Mouse (Mus musculus) limb, embryonic 13.5 days (tissue): ENCODE results near the gene Kctd19. TPM values are rescaled to one million over a fixed set of nuclear protein-coding genes. Genes with fewer than 3 reads are reported as not detected.

ENCODE experiments used
- ATAC-seq: fragments of 200-750 bp; cut with Nextera tagmentation; 2 replicates; pipeline ENCODE4 v1.8.0; 2017; ENCODE audit warnings: low read depth, moderate number of reproducible peaks, moderate TSS enrichment; ENCODE audit not compliant: low FRiP score
- H3K27ac ChIP-seq: fragments of 300-500 bp; sonication (generic); 2 replicates; pipeline ENCODE4 v1.5.1; 2015; ENCODE audit warnings: inconsistent platforms, mild to moderate bottlenecking, moderate library complexity
- H3K27me3 ChIP-seq: fragments of 300-500 bp; sonication (generic); 2 replicates; pipeline ENCODE4 v1.6.1; 2015; ENCODE audit warnings: mild to moderate bottlenecking, inconsistent platforms
- H3K36me3 ChIP-seq: fragments of 300-500 bp; sonication (generic); 2 replicates; pipeline ENCODE4 v1.6.1; 2015; ENCODE audit warnings: inconsistent platforms, mild to moderate bottlenecking, moderate library complexity
- H3K4me1 ChIP-seq: fragments of 300-500 bp; sonication (generic); 2 replicates; pipeline ENCODE4 v1.6.1; 2015; ENCODE audit warnings: inconsistent platforms
- H3K4me2 ChIP-seq: fragments of 300-500 bp; sonication (generic); replicated peaks from 2 replicates; pipeline ENCODE4 v1.6.1; 2015; ENCODE audit warnings: inconsistent platforms, mild to moderate bottlenecking, moderate library complexity
- H3K4me3 ChIP-seq: fragments of 300-500 bp; sonication (generic); 2 replicates; pipeline ENCODE4 v1.5.1; 2015; ENCODE audit warnings: moderate library complexity, mild to moderate bottlenecking, inconsistent platforms
- H3K9ac ChIP-seq: fragments of 300-500 bp; sonication (generic); 2 replicates; pipeline ENCODE4 v1.6.1; 2015; ENCODE audit warnings: mild to moderate bottlenecking, inconsistent platforms
- H3K9me3 ChIP-seq: fragments of 300-500 bp; sonication (generic); 2 replicates; pipeline ENCODE4 v1.6.1; 2016; ENCODE audit warnings: inconsistent platforms
- WGBS: fragments of 180-500 bp; shearing (Covaris S2); methylation state at CpG from one replicate; pipeline ENCODE4 v1.1.7; 2015; 5-methylcytosine and 5-hydroxymethylcytosine counted together
- polyA plus RNA-seq: library from polyadenylated mRNA; unstranded; fragments of >200 nt; fragmentation: Nextera tagmentation; extraction: Ambion mirVana; gene quantifications from 2 replicates; pipeline ENCODE4 v1.2.1, GENCODE M21; 2015

The Kctd19 gene
- polyA plus RNA-seq, 1 experiment from 2014 or later, result not detected

DNA sequence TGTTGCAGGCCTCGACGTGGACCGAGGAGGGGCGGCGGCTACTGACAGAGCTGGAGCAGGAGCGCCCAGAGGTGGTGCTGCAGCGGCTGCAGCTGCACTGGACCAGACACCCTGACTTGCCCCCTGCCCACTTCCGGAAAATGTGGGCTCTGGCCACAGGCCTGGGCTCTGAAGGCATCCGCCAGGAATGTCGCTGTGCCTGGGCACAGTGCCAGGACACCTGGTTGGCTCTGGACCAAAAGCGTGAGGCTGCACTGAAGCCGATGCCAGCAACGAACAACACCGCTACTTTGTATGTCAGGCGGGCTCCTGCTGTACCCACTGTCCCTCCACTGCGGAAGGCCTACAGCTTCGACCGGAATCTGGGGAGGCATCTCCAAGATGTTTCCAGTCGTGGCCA lies 34.6 kb downstream of the Kctd19 start:
- Histone ChIP-seq H3K4me1 (peaks cover 45% of the 10 kb centered on the region), H3K27ac (peak overlapping the region; percentile 83), H3K9ac (peak overlapping the region; percentile 36; the same call in 1 of the 2 replicates), H3K4me3 (no peak overlapping the region), H3K36me3 (no peaks in the 10 kb centered on the region; the same call in 1 of the 2 replicates), H3K9me3 (peaks cover under 1% of the 10 kb centered on the region), H3K27me3 (no peaks in the 10 kb centered on the region), H3K4me2 (peak overlapping the region; percentile 38)
- ATAC-seq, result peak; percentile 46
- WGBS, result 40% methylated on average over 19 of the region's 19 CpGs

DNA sequence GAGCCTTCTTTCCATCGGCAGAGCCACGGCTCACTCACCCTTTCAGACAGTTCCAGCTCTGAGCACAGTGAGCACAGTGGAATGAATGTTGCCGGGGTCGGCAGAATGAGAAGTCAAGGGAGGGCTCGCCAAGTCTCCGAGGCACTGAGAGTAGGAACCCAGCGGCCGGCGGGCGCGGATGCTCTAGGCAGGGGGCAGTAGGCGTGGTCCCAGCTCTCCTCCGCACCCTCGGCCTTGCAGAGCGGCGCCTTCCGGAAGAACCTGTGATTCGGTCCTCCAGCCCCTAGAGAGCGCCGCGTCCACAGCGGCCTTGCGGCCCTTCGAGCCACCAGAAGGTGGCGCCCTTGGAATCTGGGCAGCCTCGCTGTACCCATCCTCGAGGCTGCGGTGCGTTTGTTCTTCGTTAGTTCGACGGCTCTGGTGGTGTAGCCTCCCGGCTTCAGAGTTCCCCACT lies 38.8 kb downstream of the Kctd19 start:
- Histone ChIP-seq H3K27me3 (no peaks in the 10 kb centered on the region), H3K9ac (0 out of 2 replicates have a peak overlapping the region, but pooled peaks have one; percentile 51), H3K4me3 (peak overlapping the region; percentile 26), H3K27ac (no peak overlapping the region), H3K4me2 (peak overlapping the region; percentile 59), H3K36me3 (no peaks in the 10 kb centered on the region; the same call in 1 of the 2 replicates), H3K4me1 (peaks cover 38% of the 10 kb centered on the region), H3K9me3 (no peaks in the 10 kb centered on the region; the same call in 1 of the 2 replicates)
- WGBS, result 30% methylated on average over 33 of the region's 33 CpGs
- ATAC-seq, result no peak

DNA sequence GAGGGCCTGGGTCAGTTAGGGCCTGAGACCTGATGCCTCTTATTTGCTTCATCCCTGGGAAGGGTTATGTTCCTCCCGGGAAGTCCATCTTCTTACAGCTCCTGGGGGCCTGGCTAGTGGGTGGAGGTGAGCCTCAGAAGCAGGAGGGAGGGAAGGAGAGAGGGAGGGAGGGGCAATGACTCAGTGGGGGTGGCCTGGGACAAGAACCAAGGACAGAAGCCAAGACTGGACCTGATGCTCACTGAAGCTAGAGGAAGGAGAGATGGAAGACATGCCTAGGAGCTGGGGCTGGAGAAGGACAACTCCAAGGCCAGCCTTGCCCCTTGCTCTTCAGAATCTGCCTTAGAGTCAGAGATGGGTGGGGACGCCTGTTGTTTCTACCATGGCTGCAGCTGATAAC lies 40.3 kb downstream of the Kctd19 start, which contains the start of gene Plekhg4:
Plekhg4 (plus strand) TSS at position 243 of the 400 bp plus-strand sequence.
- Histone ChIP-seq H3K4me2 (peak within 1 kb of the TSS; percentile 59; the same call in 1 of the 2 replicates), H3K4me3 (no peak within 1 kb of the TSS), H3K27ac (no peak within 1 kb of the TSS)

DNA sequence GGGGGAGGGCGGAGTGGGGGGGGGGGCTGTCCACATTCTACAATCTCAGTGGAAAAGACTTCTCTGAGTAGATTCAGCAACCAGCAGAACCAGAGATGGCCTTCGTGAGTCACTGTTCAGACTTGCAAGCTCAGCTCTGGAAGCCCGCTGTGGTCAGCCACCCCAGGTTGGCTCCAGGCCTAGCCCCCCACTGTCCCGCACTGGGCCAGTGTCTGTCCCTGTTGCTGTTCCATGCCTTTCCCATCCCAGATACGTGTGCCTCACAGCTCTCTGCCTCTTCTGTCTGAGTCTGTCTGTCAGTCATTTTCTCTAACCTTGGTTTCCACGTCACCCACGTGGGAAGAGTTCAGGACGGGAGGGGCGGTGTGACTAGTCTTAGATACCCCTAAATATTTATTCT lies 40.8 kb downstream of the Kctd19 start:
- no peak overlapping the region for H3K27ac ChIP-seq
- H3K4me1 ChIP-seq, result peaks cover 17% of the 10 kb centered on the region
- H3K4me2 ChIP-seq, result no peak overlapping the region
- ATAC-seq, result no peak
- peaks cover 14% of the 10 kb centered on the region; the same call in 1 of the 2 replicates for H3K36me3 ChIP-seq
- H3K9me3 ChIP-seq, result no peaks in the 10 kb centered on the region; the same call in 1 of the 2 replicates
- no peak overlapping the region for H3K4me3 ChIP-seq
- 77% methylated on average over 9 of the region's 9 CpGs for WGBS
- H3K27me3 ChIP-seq, result no peaks in the 10 kb centered on the region
- H3K9ac ChIP-seq, result no peak overlapping the region

More for the DNA sequence above, 40.3 kb downstream of the Kctd19 start, which contains the start of gene Plekhg4:
- Histone ChIP-seq H3K36me3 (peaks cover 8% of the 10 kb centered on the region; the same call in 1 of the 2 replicates), H3K27me3 (no peaks in the 10 kb centered on the region), H3K9ac (no peak within 1 kb of the TSS), H3K4me1 (peaks cover 23% of the 10 kb centered on the region), H3K9me3 (no peaks in the 10 kb centered on the region; the same call in 1 of the 2 replicates)
- ATAC-seq, result no peak
- 53% methylated on average over 2 of the region's 2 CpGs for WGBS

DNA sequence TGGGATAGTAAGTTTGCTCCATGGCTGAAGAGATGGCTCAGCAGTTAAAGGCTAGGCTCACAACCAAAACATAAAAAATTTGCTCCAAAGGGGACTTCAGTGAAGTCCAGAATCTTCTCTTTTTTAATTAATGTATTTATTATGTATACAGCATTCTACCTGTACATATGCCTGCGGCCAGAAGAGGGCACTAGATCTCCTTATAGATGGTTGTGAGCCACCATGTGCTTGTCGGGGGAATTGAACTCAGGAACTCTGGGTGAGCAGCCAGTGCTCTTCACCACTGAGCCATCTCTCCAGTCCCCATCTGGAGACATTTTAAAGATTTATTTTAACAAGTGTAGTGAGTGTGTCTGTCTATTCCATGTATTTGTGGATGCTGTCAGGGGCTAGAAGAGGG lies 46.2 kb downstream of the Kctd19 start:
- Histone ChIP-seq H3K9ac (no peak overlapping the region), H3K27ac (no peak overlapping the region), H3K36me3 (peaks cover 50% of the 10 kb centered on the region), H3K4me3 (no peak overlapping the region), H3K9me3 (no peaks in the 10 kb centered on the region; the same call in 1 of the 2 replicates), H3K4me1 (peaks cover 3% of the 10 kb centered on the region; the same call in 1 of the 2 replicates), H3K27me3 (no peaks in the 10 kb centered on the region), H3K4me2 (no peak overlapping the region)
- ATAC-seq, result no peak
- WGBS, result 72% methylated on average over 2 of the region's 2 CpGs

DNA sequence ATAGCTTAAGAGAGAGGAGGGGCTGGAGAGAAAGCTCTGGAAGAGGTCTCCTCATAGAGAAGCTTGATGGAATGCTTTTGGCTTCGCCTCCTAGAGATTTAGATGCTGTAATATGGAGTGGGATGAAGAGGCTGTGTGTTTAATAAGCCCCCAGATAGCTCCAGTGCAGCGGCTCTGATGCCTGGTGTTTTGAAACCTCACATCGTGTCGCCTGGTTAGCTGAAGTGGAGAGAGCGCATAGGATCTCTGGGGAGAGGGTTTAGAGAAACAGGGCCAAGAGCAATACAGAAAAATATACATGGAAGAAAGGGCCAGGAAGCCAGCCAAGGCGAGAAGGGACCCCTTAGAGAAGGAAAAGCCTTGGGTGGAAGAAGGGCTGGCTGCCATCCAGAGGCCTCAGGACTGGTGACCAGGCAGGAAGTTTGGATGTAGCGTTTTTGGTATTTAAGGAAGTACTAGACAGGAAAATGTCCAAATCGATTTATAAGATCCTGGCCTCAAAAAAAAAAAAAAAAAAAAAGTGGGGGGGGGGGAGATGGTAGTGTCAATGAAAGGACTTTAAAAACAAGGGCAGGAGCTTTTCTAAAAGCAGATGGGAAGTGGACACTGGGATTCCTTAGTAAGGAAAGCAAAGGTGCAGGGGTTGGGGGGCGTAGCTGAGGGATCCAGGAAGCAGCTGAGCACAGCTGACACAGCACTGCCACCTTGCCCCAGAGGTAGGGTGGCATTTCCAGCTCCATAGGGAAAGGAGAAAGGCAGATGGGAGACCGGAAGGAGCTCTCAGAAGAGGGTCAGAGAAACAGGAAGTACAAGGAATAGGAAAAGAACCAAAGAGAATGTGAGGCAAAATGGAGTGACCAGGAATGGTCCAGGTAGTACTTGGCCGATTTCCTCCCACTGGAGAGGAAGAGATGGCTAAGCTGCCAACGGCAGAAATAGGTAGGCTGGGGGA lies 51.3 kb downstream of the Kctd19 start:
- H3K4me2 ChIP-seq, result no peak overlapping the region
- peak; percentile 69; the same call in 1 of the 2 replicates for ATAC-seq
- no peak overlapping the region for H3K27ac ChIP-seq
- H3K4me3 ChIP-seq, result no peak overlapping the region
- H3K36me3 ChIP-seq, result peaks cover 50% of the 10 kb centered on the region
- H3K9ac ChIP-seq, result 0 out of 2 replicates have a peak overlapping the region, but pooled peaks have one; percentile 1
- no peaks in the 10 kb centered on the region for H3K27me3 ChIP-seq
- no peaks in the 10 kb centered on the region; the same call in 1 of the 2 replicates for H3K9me3 ChIP-seq
- peaks cover 15% of the 10 kb centered on the region; the same call in 1 of the 2 replicates for H3K4me1 ChIP-seq
- WGBS, result 71% methylated on average over 12 of the region's 12 CpGs

DNA sequence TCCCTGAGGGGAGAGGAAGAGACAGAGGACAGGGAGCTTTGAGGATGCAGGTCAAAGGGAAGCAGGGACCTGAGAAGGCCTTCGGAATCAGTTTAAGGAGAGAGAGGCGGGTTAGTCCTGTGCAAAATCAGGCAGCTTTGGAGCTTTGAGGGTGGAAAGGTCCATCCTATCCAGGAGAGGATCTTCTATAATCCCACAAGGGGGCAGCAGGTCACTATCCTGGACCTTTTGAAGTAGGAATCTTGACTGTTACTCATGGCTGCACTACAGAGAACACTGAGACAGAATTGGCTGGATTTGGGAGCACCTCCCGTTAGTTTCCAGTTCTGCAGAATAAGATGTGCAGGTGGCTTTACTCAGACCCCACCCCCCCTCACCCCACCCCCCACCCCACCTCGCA lies 53.7 kb downstream of the Kctd19 start:
- Histone ChIP-seq H3K36me3 (peaks cover 52% of the 10 kb centered on the region), H3K27me3 (no peaks in the 10 kb centered on the region), H3K9ac (no peak overlapping the region), H3K4me2 (no peak overlapping the region), H3K27ac (no peak overlapping the region), H3K9me3 (no peaks in the 10 kb centered on the region), H3K4me1 (peaks cover 22% of the 10 kb centered on the region), H3K4me3 (no peak overlapping the region)
- ATAC-seq, result no peak
- 49% methylated on average over 4 of the region's 4 CpGs for WGBS

DNA sequence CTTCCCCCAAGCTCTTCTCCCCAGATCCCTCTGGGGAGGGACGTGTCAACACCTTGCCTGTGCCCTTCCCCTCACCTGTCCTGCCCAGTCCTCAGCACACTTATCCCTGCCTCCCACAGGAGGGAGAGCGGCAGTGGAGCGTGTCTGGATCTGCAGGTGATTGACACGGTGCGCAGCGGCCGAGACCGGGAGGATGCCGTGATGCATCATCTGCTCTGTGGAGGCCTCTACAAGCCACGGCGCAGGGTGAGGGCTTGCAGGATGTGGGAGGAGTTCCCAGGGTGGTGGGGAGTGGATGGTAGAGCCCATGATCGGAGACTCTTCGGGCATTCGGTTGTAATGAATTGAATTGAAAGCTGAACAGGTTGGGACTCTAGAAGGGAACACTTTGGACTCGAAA lies 54.1 kb downstream of the Kctd19 start:
- Histone ChIP-seq H3K9me3 (no peaks in the 10 kb centered on the region), H3K36me3 (peaks cover 48% of the 10 kb centered on the region), H3K27me3 (no peaks in the 10 kb centered on the region), H3K4me2 (no peak overlapping the region), H3K4me1 (peaks cover 25% of the 10 kb centered on the region), H3K27ac (no peak overlapping the region), H3K4me3 (no peak overlapping the region), H3K9ac (no peak overlapping the region)
- whole genome bisulfite sequencing, result 81% methylated on average over 15 of the region's 15 CpGs
- ATAC-seq, result no peak

DNA sequence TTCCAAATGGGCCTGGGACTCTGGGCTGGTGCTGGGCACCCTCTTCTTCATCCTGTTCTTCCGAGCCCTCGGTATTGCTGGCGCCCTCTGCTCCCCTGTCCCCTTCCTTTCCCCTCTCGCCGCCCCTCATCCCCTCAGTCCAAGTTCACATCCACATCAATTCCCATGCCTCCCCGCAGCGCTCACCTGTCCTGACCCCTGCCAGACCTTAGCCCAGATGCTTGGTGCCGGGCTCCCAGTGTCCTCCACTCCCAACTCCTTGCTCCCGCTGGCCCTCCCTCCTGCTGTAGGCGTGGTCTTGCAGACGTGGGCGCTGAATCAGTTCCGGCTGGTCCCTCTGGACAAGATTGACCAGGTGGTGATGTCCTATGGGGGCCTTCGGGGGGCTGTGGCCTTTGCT lies 56.6 kb downstream of the Kctd19 start:
- no peak overlapping the region for H3K4me2 ChIP-seq
- no peak overlapping the region for H3K4me3 ChIP-seq
- H3K9ac ChIP-seq, result no peak overlapping the region
- H3K36me3 ChIP-seq, result peaks cover 37% of the 10 kb centered on the region
- H3K27ac ChIP-seq, result no peak overlapping the region
- 88% methylated on average over 14 of the region's 14 CpGs for WGBS
- H3K27me3 ChIP-seq, result no peaks in the 10 kb centered on the region
- no peak for ATAC-seq
- H3K4me1 ChIP-seq, result peaks cover 31% of the 10 kb centered on the region
- H3K9me3 ChIP-seq, result no peaks in the 10 kb centered on the region

DNA sequence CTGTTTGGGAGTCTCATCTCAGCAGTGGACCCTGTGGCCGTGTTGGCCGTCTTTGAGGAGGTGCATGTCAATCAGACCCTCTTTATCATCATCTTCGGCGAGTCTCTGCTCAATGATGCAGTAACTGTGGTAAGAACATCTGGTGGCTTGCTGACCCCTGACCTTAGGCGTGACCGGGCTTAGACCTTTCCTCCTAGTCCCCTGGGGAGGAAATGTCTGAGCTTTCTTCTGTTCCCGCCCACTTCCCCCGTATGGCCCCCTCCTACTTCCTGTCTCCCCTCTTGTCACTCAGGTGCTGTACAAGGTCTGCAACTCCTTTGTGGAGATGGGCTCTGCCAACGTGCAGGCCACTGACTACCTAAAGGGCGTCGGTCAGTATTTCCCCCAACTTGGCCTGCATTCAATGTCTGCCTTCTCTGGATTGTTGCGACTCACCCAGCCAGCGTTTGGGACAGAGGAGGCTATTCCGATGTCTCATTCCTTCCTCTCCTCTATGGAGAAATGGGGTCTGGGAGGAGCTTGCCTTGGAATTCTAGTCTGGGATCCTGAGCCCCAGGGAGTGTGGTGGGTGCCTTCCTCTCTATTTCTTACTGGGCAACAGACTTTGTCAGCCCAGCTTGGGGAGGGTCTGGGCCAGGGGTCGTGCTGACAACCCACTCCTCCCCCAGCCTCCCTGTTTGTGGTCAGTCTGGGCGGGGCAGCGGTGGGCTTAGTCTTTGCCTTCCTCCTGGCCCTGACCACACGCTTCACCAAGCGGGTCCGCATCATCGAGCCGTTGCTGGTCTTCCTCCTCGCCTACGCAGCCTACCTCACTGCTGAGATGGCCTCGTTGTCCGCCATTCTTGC lies 57.9 kb downstream of the Kctd19 start:
- Histone ChIP-seq H3K36me3 (peaks cover 37% of the 10 kb centered on the region), H3K9ac (no peak overlapping the region), H3K27me3 (no peaks in the 10 kb centered on the region), H3K4me2 (no peak overlapping the region), H3K4me1 (peaks cover 37% of the 10 kb centered on the region), H3K9me3 (no peaks in the 10 kb centered on the region), H3K27ac (no peak overlapping the region), H3K4me3 (no peak overlapping the region)
- no peak for ATAC-seq
- WGBS, result 59% methylated on average over 26 of the region's 26 CpGs

DNA sequence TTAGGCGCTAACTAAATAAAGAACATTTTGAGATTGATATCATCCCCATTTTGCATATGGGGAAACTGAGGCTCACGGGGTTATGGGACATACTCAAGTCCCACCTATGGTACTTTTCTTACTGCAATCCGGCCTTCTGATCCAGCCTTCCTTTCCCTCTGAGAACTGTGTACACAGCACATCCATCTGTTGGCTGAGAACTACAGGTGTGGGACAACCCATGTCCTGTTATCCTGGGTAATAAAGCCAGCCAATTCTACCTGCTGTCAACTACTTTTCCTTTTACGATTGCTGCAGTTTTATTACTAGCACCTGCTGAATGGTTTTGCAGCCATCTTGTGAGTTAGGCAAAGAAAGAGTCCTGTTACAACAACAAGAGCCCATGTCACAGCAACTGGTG lies 58.8 kb downstream of the Kctd19 start:
- H3K4me2 ChIP-seq, result no peak overlapping the region
- no peaks in the 10 kb centered on the region for H3K9me3 ChIP-seq
- H3K9ac ChIP-seq, result no peak overlapping the region
- no peak overlapping the region for H3K27ac ChIP-seq
- H3K27me3 ChIP-seq, result peaks cover 3% of the 10 kb centered on the region; the same call in 1 of the 2 replicates
- ATAC-seq, result no peak
- H3K36me3 ChIP-seq, result peaks cover 37% of the 10 kb centered on the region
- 66% methylated on average over 4 of the region's 4 CpGs for whole genome bisulfite sequencing
- peaks cover 46% of the 10 kb centered on the region for H3K4me1 ChIP-seq
- no peak overlapping the region for H3K4me3 ChIP-seq
